Mouse (Mus musculus) hindbrain, embryonic 12.5 days (tissue): Measurements from ENCODE around the gene Elf4. TPM values are rescaled to one million over a fixed set of nuclear protein-coding genes. Genes with fewer than 3 reads are reported as not detected.

Experiments
- ATAC-seq: fragments of 200-750 bp; cut with Nextera tagmentation; 2 replicates; pipeline ENCODE4 v1.8.0; 2017; ENCODE audit warnings: moderate TSS enrichment; ENCODE audit not compliant: low FRiP score
- H3K27ac ChIP-seq: fragments of 300-500 bp; sonication (generic); 2 replicates; pipeline ENCODE4 v1.5.1; 2016; ENCODE audit warnings: mild to moderate bottlenecking
- H3K27me3 ChIP-seq: fragments of 300-500 bp; sonication (generic); 2 replicates; pipeline ENCODE4 v1.6.1; 2016; ENCODE audit warnings: mild to moderate bottlenecking
- H3K36me3 ChIP-seq: fragments of 300-500 bp; sonication (generic); 2 replicates; pipeline ENCODE4 v1.6.1; 2016; ENCODE audit warnings: mild to moderate bottlenecking
- H3K4me1 ChIP-seq: fragments of 300-500 bp; sonication (generic); 2 replicates; pipeline ENCODE4 v1.6.1; 2016
- H3K4me2 ChIP-seq: fragments of 300-500 bp; sonication (generic); replicated peaks from 2 replicates; pipeline ENCODE4 v1.6.1; 2016; ENCODE audit warnings: mild to moderate bottlenecking
- H3K4me3 ChIP-seq: fragments of 300-500 bp; sonication (generic); 2 replicates; pipeline ENCODE4 v1.5.1; 2016; ENCODE audit warnings: mild to moderate bottlenecking
- H3K9ac ChIP-seq: fragments of 300-500 bp; sonication (generic); 2 replicates; pipeline ENCODE4 v1.6.1; 2016; ENCODE audit warnings: mild to moderate bottlenecking, moderate library complexity
- H3K9me3 ChIP-seq: fragments of 300-500 bp; sonication (generic); replicated peaks from 2 replicates; pipeline ENCODE4 v1.6.1; 2016; ENCODE audit warnings: mild to moderate bottlenecking
- WGBS: fragments of 180-500 bp; shearing (Covaris S2); methylation state at CpG from one replicate; pipeline ENCODE4 v1.1.7; 2016; 5-methylcytosine and 5-hydroxymethylcytosine counted together
- polyA plus RNA-seq: library from polyadenylated mRNA; unstranded; fragments of >200 nt; fragmentation: Nextera tagmentation; extraction: Ambion mirVana; gene quantifications from 2 replicates; pipeline ENCODE4 v1.2.1, GENCODE M21; 2016

Gene Elf4
- polyA plus RNA-seq, 1 experiment from 2014 or later: 2.1 TPM

DNA sequence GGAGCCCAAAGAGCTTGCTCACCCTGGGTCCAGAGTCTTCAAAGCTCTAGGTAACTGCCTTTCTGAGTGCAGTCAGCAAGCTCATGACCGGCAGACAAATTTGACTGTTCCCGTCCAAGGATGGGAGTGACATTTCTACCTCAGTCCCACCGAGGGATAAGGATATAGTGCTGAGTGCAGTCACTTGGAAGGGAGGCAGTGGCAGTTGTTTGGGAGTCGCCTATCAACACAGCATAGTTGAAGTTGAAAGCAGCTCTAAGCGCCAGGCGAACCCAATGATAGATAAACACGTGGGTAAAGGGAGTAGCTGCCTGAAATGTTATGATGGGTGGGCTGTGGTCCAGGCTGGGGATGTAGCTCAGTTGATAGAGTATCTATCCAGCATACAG, 52.5 kb downstream of the Elf4 start:
- no peaks in the 10 kb centered on the region for H3K9me3 ChIP-seq
- no peak overlapping the region for H3K9ac ChIP-seq
- no peak for ATAC-seq
- 0 out of 2 replicates have a peak, but pooled peaks cover 14% of the 10 kb centered on the region for H3K36me3 ChIP-seq
- H3K4me2 ChIP-seq: peak overlapping the region; percentile 48; the same call in 1 of the 2 replicates
- no peak overlapping the region for H3K27ac ChIP-seq
- no peaks in the 10 kb centered on the region for H3K27me3 ChIP-seq
- peak overlapping the region; percentile 38; the same call in 1 of the 2 replicates for H3K4me3 ChIP-seq
- H3K4me1 ChIP-seq: no peaks in the 10 kb centered on the region
- WGBS: 32% methylated on average over 7 of the region's 7 CpGs

DNA sequence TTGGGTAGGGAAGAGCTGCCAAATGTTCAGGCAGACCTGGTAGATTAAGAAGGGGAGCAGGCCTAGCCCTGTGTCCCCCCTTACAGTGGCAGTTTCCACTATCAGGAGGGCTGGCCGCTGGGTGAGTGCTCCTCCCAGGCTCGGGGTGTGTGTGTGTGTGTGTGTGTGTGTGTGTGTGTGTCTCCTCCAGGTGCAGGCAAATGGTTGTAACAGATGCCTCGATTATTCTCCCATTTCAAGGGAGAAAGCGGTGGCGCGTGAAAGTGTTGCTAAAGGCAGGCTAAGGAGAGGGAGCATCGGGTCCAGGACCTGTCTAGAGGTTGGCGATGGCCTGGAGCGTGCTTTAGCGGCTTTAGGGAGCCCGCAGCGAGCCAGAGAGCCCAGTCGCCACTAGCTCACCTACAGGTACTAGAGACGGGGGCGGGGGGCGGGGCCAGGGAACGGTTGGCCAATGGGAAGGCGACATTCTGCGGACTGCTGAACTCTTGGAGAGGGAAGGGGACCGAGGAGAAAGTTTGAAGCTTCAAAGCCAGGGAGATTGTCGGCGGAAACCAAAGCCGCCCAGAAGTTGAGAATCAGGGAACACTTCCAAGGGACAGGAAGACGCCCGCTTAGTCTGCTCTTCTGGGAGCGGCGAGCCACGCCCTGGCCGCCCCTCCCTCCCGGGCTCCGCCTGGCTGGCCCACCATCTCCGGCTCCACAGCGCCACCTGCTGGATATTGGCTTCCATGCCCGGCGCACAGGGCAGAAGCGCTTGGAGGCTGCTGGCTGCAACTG, 53.1 kb downstream of the Elf4 start:
- WGBS: 16% methylated on average over 36 of the region's 36 CpGs
- peak; percentile 89 for ATAC-seq
- H3K36me3 ChIP-seq: 0 out of 2 replicates have a peak, but pooled peaks cover 14% of the 10 kb centered on the region
- H3K27me3 ChIP-seq: no peaks in the 10 kb centered on the region
- H3K9ac ChIP-seq: no peak overlapping the region
- no peaks in the 10 kb centered on the region for H3K9me3 ChIP-seq
- H3K4me1 ChIP-seq: no peaks in the 10 kb centered on the region
- no peak overlapping the region for H3K27ac ChIP-seq
- H3K4me3 ChIP-seq: peak overlapping the region; percentile 38
- peak overlapping the region; percentile 48 for H3K4me2 ChIP-seq

DNA sequence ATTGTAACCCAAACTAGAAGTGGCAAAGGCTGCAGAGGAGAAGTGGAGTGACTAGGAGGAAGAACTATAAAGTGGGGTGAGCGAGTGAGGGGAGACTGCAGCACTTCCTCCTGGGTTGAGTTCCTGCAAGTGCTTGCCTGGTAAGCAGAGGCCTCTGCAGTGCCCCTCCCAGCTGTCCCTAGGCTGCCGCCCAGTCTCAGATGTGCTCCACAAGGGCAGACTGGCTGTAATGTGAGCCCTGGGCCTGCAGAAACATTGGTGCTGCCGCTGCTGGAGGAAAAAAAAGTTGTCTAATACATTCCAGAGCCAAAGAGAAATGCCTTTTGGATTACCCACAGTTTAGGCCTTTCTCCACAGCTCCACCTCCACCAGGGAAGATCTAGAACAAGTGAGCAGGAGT, 57.8 kb downstream of the Elf4 start:
- no peaks in the 10 kb centered on the region for H3K9me3 ChIP-seq
- ATAC-seq: no peak
- peaks cover 51% of the 10 kb centered on the region for H3K36me3 ChIP-seq
- 47% methylated on average over 3 of the region's 3 CpGs for WGBS
- H3K4me1 ChIP-seq: no peaks in the 10 kb centered on the region
- no peak overlapping the region for H3K4me3 ChIP-seq
- H3K27me3 ChIP-seq: no peaks in the 10 kb centered on the region
- H3K9ac ChIP-seq: no peak overlapping the region
- H3K27ac ChIP-seq: no peak overlapping the region
- no peak overlapping the region for H3K4me2 ChIP-seq

DNA sequence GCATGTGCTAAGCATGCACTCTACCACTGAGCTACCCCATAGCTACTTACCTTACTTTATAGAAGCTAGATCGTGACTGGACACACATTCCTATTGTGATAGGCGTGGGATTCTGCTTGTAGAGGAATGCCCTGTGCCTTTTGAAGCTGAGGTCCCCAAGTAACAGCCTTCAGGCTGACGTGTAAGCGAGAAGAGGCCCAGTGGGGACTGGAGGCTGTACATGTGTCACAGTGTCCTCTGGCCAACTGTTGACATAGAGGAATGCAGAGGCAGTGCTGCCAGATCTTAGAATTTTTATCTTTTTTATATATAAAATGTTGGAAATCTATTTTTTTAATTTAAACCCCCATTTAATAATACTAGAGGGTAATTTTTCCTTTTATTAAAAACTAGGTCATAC, 62.9 kb downstream of the Elf4 start:
- Histone ChIP-seq H3K36me3 (peaks cover 44% of the 10 kb centered on the region), H3K9ac (no peak overlapping the region), H3K9me3 (no peaks in the 10 kb centered on the region), H3K27ac (no peak overlapping the region), H3K27me3 (no peaks in the 10 kb centered on the region), H3K4me1 (no peaks in the 10 kb centered on the region), H3K4me2 (no peak overlapping the region), H3K4me3 (no peak overlapping the region)
- no peak for ATAC-seq
- 74% methylated on average over 4 of the region's 4 CpGs for WGBS

DNA sequence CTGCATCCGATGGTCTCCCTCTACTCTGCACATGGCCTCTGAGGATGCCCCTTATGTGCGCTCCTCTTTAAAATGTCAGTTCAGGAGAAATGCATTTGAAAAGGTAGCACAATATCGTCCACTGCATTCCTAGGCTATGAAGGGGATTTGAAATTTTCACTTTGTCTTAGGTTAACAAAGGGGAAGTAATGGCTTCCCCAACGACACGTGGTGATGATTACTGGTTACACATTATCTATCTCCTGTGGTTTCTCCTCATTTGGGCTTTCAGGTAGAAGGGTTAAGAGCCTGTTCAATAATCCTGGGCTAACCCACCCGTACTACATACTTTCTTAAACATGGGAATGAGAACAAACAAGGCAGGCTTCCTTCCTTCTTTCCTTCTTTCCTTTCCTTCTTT, 73.6 kb downstream of the Elf4 start:
- WGBS: 96% methylated on average over 6 of the region's 6 CpGs
- H3K9ac ChIP-seq: no peak overlapping the region
- no peaks in the 10 kb centered on the region for H3K9me3 ChIP-seq
- H3K4me2 ChIP-seq: no peak overlapping the region
- H3K4me1 ChIP-seq: no peaks in the 10 kb centered on the region
- ATAC-seq: no peak
- peaks cover 50% of the 10 kb centered on the region for H3K36me3 ChIP-seq
- no peak overlapping the region for H3K4me3 ChIP-seq
- no peaks in the 10 kb centered on the region for H3K27me3 ChIP-seq
- no peak overlapping the region for H3K27ac ChIP-seq

DNA sequence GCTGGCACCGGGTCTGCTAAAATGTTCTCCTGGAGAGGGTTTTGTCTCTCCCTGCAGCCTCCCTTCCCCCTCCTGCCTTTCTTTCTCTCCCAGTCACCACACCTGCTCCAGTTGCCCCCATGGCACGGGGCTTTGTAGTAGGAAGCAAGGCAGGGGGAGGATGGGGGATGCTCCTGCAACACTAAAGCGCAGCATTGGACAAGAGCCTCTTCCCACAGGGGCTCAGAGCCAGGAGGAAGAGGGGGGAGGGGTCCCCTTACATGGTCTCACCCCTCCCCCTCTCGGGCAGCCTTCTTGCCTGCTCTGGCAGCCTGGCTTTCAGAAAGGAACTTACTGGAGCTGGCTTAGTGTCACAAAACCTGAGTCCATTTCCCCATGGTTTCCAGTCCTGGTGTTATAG, 77.0 kb downstream of the Elf4 start:
- no peaks in the 10 kb centered on the region for H3K4me1 ChIP-seq
- H3K4me3 ChIP-seq: no peak overlapping the region
- peak; percentile 73 for ATAC-seq
- H3K4me2 ChIP-seq: no peak overlapping the region
- H3K36me3 ChIP-seq: peaks cover 41% of the 10 kb centered on the region
- H3K27ac ChIP-seq: peak overlapping the region; percentile 35; the same call in 1 of the 2 replicates
- H3K9ac ChIP-seq: no peak overlapping the region
- H3K27me3 ChIP-seq: no peaks in the 10 kb centered on the region
- 54% methylated on average over 3 of the region's 4 CpGs for WGBS
- H3K9me3 ChIP-seq: no peaks in the 10 kb centered on the region

DNA sequence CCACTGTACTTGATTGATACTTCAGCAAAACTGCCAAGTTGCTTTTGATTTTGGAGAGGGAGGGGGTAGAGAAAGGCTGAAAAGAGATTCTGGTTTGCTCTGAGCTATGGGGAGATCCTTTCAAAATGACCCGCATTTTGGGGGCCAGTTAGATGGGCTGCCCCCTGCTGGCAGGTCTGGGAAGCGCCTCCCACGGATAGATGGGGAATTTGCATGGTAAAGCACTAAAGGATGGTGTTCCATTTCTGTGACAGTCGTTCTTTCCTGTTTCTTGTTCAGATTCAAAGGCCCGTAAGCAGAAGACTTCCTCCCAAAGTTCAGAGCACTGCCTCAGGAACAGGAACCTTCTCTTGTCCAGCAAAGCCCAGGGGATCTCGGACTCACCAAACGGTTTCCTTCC, 79.3 kb downstream of the Elf4 start:
- no peaks in the 10 kb centered on the region for H3K9me3 ChIP-seq
- H3K4me3 ChIP-seq: no peak overlapping the region
- peaks cover 35% of the 10 kb centered on the region for H3K36me3 ChIP-seq
- no peak overlapping the region for H3K4me2 ChIP-seq
- 43% methylated on average over 7 of the region's 7 CpGs for WGBS
- H3K9ac ChIP-seq: no peak overlapping the region
- no peak overlapping the region for H3K27ac ChIP-seq
- H3K27me3 ChIP-seq: no peaks in the 10 kb centered on the region
- H3K4me1 ChIP-seq: no peaks in the 10 kb centered on the region
- no peak for ATAC-seq

DNA sequence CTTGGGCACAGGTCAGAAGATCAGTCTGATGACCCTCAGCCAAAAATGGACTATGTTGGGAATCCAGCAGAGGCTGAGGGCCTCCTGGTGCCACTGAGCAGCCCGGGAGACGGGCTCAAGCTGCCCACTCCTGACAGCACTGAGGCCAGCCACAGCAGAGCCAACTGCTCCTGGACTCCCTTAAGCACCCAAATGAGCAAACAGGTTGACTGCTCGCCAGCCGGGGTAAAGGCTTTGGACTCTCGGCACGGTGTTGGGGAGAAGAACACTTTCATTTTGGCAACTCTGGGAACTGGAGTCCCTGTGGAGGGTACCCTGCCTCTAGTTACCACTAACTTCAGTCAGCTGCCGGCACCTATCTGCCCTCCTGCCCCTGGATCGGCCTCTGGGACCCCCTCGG, 95.1 kb downstream of the Elf4 start:
- H3K36me3 ChIP-seq: peaks cover 43% of the 10 kb centered on the region
- no peak overlapping the region for H3K27ac ChIP-seq
- peaks cover 11% of the 10 kb centered on the region for H3K4me1 ChIP-seq
- ATAC-seq: no peak
- H3K9me3 ChIP-seq: no peaks in the 10 kb centered on the region
- no peak overlapping the region for H3K4me3 ChIP-seq
- 94% methylated on average over 9 of the region's 9 CpGs for WGBS
- H3K9ac ChIP-seq: no peak overlapping the region
- H3K27me3 ChIP-seq: no peaks in the 10 kb centered on the region
- no peak overlapping the region for H3K4me2 ChIP-seq

DNA sequence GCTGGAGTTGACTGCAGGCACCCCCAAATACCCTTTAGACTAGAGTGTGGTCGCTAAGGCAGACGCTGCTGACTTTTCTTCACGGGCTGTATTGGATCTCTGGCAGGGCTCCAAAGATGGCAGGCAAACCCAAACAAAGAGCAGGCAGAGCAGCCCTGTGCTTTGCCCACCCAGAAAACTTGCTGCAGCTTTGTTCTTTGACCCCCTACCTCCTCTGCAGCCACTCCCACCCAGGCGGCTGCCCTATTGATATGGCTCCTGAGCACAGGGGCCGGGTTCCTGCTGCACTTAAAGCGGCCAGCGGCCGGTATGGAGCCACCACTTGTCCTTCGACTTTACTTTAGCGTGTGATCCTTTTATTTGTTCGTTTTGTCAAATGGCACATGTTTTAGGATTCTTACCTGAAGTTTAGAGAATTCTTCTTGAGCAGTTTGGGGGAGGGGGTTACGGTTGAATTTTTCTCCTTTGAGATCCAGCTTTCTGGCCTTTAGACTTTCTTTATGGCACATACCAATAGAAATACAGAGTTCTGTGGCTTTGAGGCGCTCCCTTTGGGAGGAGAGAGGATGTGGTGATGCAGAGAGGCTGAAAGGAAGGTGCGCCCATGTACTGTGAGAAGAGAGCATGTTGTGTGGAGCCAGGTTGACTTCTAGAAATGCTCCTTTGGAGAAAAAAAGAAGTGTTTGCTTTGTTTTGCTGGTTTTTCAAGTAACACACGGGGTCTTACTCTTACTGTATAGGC, 96.9 kb downstream of the Elf4 start:
- Histone ChIP-seq H3K27me3 (no peaks in the 10 kb centered on the region), H3K4me3 (no peak overlapping the region), H3K9me3 (no peaks in the 10 kb centered on the region), H3K27ac (0 out of 2 replicates have a peak overlapping the region, but pooled peaks have one; percentile 12), H3K36me3 (peaks cover 39% of the 10 kb centered on the region), H3K9ac (no peak overlapping the region), H3K4me2 (0 out of 2 replicates have a peak overlapping the region, but pooled peaks have one; percentile 4), H3K4me1 (peaks cover 11% of the 10 kb centered on the region)
- ATAC-seq: peak; percentile 29; the same call in 1 of the 2 replicates
- 43% methylated on average over 15 of the region's 15 CpGs for WGBS

Other genes with a start within 250 kb of the Elf4 start
- 18.7 and 19.7 TPM in 2 replicates for gene Utp14a, start 206.3 kb downstream of the Elf4 start, polyA plus RNA-seq
- gene Bcorl1, start 121.8 kb downstream of the Elf4 start, polyA plus RNA-seq: 8.0 and 9.5 TPM in 2 replicates
- gene Aifm1, start 50.4 kb upstream of the Elf4 start, polyA plus RNA-seq: 58.1 and 60.1 TPM in 2 replicates
- 46.4 and 46.6 TPM in 2 replicates for gene Rab33a, start 56.2 kb upstream of the Elf4 start, polyA plus RNA-seq
- 16.5 and 16.6 TPM in 2 replicates for gene Zfp280c, start 131.4 kb upstream of the Elf4 start, polyA plus RNA-seq
- gene Slc25a14, start 160.3 kb upstream of the Elf4 start, polyA plus RNA-seq: 26.9 and 32.3 TPM in 2 replicates
- gene Gpr119, start 211.3 kb upstream of the Elf4 start, polyA plus RNA-seq: not detected in 2 replicates
- 21.1 and 22.1 TPM in 2 replicates for gene Rbmx2, start 231.9 kb upstream of the Elf4 start, polyA plus RNA-seq